ENCODE assay signal across 8 mouse cellular contexts in genomic region chr2:72871836-72872235, GRCm38 (mm10).
DNase-seq lines count a peak whose midpoint lies in the region.

No protein-coding gene starts in this region.

- DNase-seq in adrenal gland, adult (ENCODE audit: inconsistent age in 2 of 2, low spot score in 1 of 2), result peak; percentile 35 to 81
- no peak for DNase-seq in adrenal gland, postnatal 4 days (ENCODE audit: low spot score in 2 of 2)
- peak; percentile 10 to 35 for DNase-seq in right cerebral cortex, adult 2 months (ENCODE audit: low spot score in 2 of 2)
- no peak for DNase-seq in right cerebral cortex, postnatal 25 days
- DNase-seq in layer of hippocampus, adult 18-20 months (ENCODE audit: low spot score in 2 of 2), result peak; percentile 6 to 41
- no peak for DNase-seq in testis, postnatal 10 days (ENCODE audit: low spot score)
- DNase-seq in ovary, postnatal 36 days (ENCODE audit: low spot score), result no peak
- no peak for DNase-seq in testis, postnatal 14 days (ENCODE audit: low spot score)

Comparison
In these comparisons a context has a peak if more than half of its experiments do, and no peak if none do; other contexts are left out.
1. DNase-seq: peak in adrenal gland, adult (2 of 2), right cerebral cortex, adult 2 months (2 of 2) and layer of hippocampus, adult 18-20 months (2 of 2); none in adrenal gland, postnatal 4 days (0 of 2), right cerebral cortex, postnatal 25 days (single experiment), testis, postnatal 10 days (single experiment), ovary, postnatal 36 days (single experiment) and testis, postnatal 14 days (single experiment).